ENCODE assay signal across 28 mouse cellular contexts in the genomic region with DNA sequence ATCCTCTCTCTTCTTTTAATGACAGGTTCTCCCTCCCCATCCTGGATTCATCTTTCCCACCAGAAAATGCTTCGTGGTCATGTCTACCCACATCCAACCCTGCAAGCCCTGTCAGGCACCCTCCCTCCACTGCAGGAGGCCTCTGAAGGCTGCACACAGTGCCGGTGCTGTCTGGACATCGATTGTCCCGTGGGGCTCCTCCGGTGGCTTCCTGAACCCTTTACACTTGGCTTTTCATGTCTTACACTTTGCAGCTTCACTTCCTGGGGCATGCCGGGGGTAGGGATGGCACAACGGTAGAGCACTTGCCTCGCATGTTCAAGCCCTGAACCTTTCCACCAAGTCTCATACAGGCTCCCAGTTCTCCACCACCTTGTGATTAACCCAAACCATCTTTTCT. TPM values are rescaled to one million over a fixed set of nuclear protein-coding genes. Genes with fewer than 3 reads are reported as not detected.
DNase-seq lines count a peak whose midpoint lies in the region; ATAC-seq and TF ChIP-seq lines count a peak whose summit lies in the region.
"Had no signal": no experiment of that assay in that cellular context is flagged by ENCODE, and none has a peak within 500 bp of the region (broad histone marks: within the 10 kb centered on the region; RNA-seq: fewer than 3 reads in every experiment).

No protein-coding gene starts in this region.

- H3K4me3 ChIP-seq in gastrocnemius, adult 2 months: no peak overlapping the region
- no peak overlapping the region for H3K4me3 ChIP-seq in liver, postnatal 0 days (ENCODE audit: low read depth, low read length)
- H3K4me3 ChIP-seq: forebrain, embryonic 10.5 days; layer of hippocampus, adult 2 months; limb, embryonic 13.5 days; liver, embryonic 13.5 days; neural tube, embryonic 12.5 days had no signal

- no peak for DNase-seq in gastrocnemius, adult 2 months
- no peak for DNase-seq in gastrocnemius, adult 18-20 months (ENCODE audit: low spot score)
- DNase-seq in liver, postnatal 0 days: no peak
- DNase-seq in liver: no peak
- peak; percentile 42 for DNase-seq in CD4-positive helper T cell, adult 2 months (ENCODE audit: low read depth, low spot score)
- peak; percentile 35 to 50 for DNase-seq in thymus, postnatal 36 days
- DNase-seq: adrenal gland, adult 8-10 months; cerebellum, adult 18-20 months; cerebellum, postnatal 14 days; gastrocnemius, postnatal 36 days; heart, postnatal 10 days; kidney, adult 9 months; kidney, postnatal 25 days; layer of hippocampus, postnatal 36 days; liver, embryonic 13.5 days; lung, embryonic 14.5 days; midbrain, embryonic 14.5 days; retina, postnatal 1 day; right cerebral cortex, postnatal 25 days; spleen, adult 18-20 months had no signal

- ATAC-seq in liver, postnatal 0 days: no peak
- no peak for ATAC-seq in frontal cortex, adult (ENCODE audit: low TSS enrichment)
- ATAC-seq: activated CD4-positive, CD25-positive, alpha-beta regulatory T cell, adult 4 months; forebrain, embryonic 16.5 days; inflammation-experienced regulatory T-cells, adult 6 months had no signal

- H3K9ac ChIP-seq in liver, postnatal 0 days (replicated peaks): no peak overlapping the region
- H3K9ac ChIP-seq: limb, embryonic 13.5 days; liver, embryonic 13.5 days; lung, embryonic 14.5 days; neural tube, embryonic 12.5 days had no signal

- H3K4me1 ChIP-seq in liver, postnatal 0 days (ENCODE audit: insufficient read depth): peaks cover 41% of the 10 kb centered on the region

- TF ChIP-seq EP300 in liver, postnatal 0 days (IDR thresholded peaks at IDR 0.05; ENCODE audit: low read depth): no peak

- H3K27me3 ChIP-seq in liver, postnatal 0 days (ENCODE audit: insufficient read depth, low read length): no peaks in the 10 kb centered on the region
- H3K27me3 ChIP-seq: limb, embryonic 13.5 days; liver, embryonic 13.5 days; neural tube, embryonic 12.5 days had no signal

- H3K36me3 ChIP-seq in liver, postnatal 0 days (replicated peaks; ENCODE audit: insufficient read depth, low read length): no peaks in the 10 kb centered on the region
- H3K36me3 ChIP-seq: neural tube, embryonic 12.5 days had no signal

- H3K9me3 ChIP-seq in liver, postnatal 0 days (ENCODE audit: low read length): no peaks in the 10 kb centered on the region
- H3K9me3 ChIP-seq: forebrain, embryonic 10.5 days; limb, embryonic 13.5 days; liver, embryonic 13.5 days; neural tube, embryonic 12.5 days had no signal

- intact Hi-C loops in gastrocnemius, adult 2 months (cut with DNase I): no loop called here

- TF ChIP-seq CTCF in gastrocnemius, adult 2 months (IDR thresholded peaks at IDR 0.05): no peak
- TF ChIP-seq CTCF in liver, postnatal 0 days (IDR thresholded peaks at IDR 0.05; ENCODE audit: low read depth): no peak

- WGBS in liver, postnatal 0 days (ENCODE audit: insufficient replicate concordance): 31% methylated on average over 8 of the region's 8 CpGs

- peak overlapping the region; percentile 67 for H3K27ac ChIP-seq in gastrocnemius, adult 2 months
- no peak overlapping the region for H3K27ac ChIP-seq in liver, postnatal 0 days (ENCODE audit: low read depth)
- H3K27ac ChIP-seq: forebrain, embryonic 10.5 days; layer of hippocampus, adult 2 months; limb, embryonic 13.5 days; liver, embryonic 13.5 days; neural tube, embryonic 12.5 days had no signal

- peak overlapping the region; percentile 31; the same call in 1 of the 2 replicates for H3K4me2 ChIP-seq in liver, postnatal 0 days (ENCODE audit: low read depth, low read length)
- H3K4me2 ChIP-seq: limb, embryonic 13.5 days; liver, embryonic 13.5 days; lung, embryonic 14.5 days; neural tube, embryonic 12.5 days had no signal

RNA-seq across cellular contexts. Expression of gene Lrch1, which starts 4.7 kb away (rescaled TPM):
- 1 to 10 TPM; 3.0 to 4.4 TPM for total RNA-seq in gastrocnemius, adult 2 months (2021)
- total RNA-seq in gastrocnemius, adult 18-20 months (2021): 1 to 10 TPM; 2.5 to 3.0 TPM
- polyA plus RNA-seq in liver, postnatal 0 days (2015; fragmentation: Nextera tagmentation; extraction: Ambion mirVana): 2.8 and 3.6 TPM in 2 replicates

Comparison
In these comparisons a context has a peak if more than half of its experiments do, and no peak if none do; other contexts are left out.
1. DNase-seq: peak in CD4-positive helper T cell, adult 2 months (single experiment) and thymus, postnatal 36 days (2 of 2); none in gastrocnemius, adult 2 months (single experiment), gastrocnemius, adult 18-20 months (single experiment), liver, postnatal 0 days (single experiment) and liver (single experiment).